Mouse (Mus musculus): ENCODE measurements around the gene Metrn. TPM values are rescaled to one million over a fixed set of nuclear protein-coding genes. Genes with fewer than 3 reads are reported as not detected.
"Not testable (repeated sequence)": the region's sequence is repeated elsewhere in the genome, so short reads cannot be mapped to it uniquely, and the experiment has no call there.

The Metrn gene
- polyA plus RNA-seq, 1 experiment from 2014 or later, result 8.2 TPM

DNA sequence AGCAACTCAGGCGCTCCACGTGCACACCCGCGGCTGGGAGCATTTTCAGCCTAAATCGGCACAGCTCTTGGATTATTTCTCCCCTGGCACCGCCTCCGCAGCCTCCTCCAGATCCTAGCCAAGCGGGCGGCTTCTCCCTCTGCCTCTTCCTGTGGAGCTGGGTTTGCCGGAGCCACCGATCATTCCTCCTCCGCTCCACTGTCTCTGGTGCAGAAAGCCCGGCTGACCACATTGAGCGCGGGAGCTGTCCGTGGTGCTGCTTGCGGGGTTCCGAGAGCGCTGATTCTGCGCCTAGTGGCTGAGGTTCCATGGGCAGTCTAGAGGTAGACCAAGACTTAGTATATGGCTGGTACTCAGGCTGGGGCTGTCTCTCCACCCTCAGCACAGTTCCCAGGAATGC lies 16.5 kb upstream of the Metrn start:
- H3K4me2 ChIP-seq (replicated peaks; ENCODE audit: low read depth, low read length), result no peak overlapping the region; the same call in 1 of the 2 replicates
- 1% methylated on average over 20 of the region's 20 CpGs for WGBS
- peaks cover 34% of the 10 kb centered on the region for H3K27me3 ChIP-seq (ENCODE audit: control insufficient read depth, insufficient read depth, low read length)
- ATAC-seq (ENCODE audit: low FRiP score, low TSS enrichment), result peak; percentile 41; the same call in 1 of the 2 replicates
- H3K9me3 ChIP-seq (ENCODE audit: control insufficient read depth, low read length), result no peaks in the 10 kb centered on the region
- no peak overlapping the region for H3K4me3 ChIP-seq (ENCODE audit: low read length)
- H3K9ac ChIP-seq (ENCODE audit: low read depth, low read length), result no peak overlapping the region
- H3K4me1 ChIP-seq (ENCODE audit: control insufficient read depth, insufficient read depth, low read length), result peaks cover 12% of the 10 kb centered on the region
- H3K36me3 ChIP-seq (ENCODE audit: control insufficient read depth, insufficient read depth, low read length), result no peaks in the 10 kb centered on the region
- no peak overlapping the region for H3K27ac ChIP-seq (ENCODE audit: low read depth, low read length)

DNA sequence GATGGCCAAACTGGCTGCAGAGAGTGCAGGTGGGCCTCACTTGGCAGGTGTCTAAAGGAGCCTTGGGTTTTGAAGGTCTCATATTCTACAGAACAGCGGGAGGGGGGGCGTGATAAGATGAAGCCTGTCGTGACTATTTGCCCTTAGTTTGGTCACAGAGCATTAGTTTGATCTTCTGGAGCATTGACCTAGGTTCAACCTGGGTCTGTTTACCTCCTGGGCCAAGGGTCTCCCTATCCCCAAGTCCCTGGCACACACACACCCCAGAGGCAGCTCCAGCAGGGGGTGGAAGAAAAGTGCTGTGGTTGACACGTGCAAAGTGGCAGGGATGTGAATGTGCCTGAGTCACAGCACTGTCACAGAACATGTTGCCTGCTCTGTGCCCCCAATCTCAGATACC lies 14.0 kb upstream of the Metrn start:
- Histone ChIP-seq H3K27me3 (ENCODE audit: control insufficient read depth, insufficient read depth, low read length) (peaks cover 27% of the 10 kb centered on the region), H3K4me3 (ENCODE audit: low read length) (no peak overlapping the region), H3K27ac (ENCODE audit: low read depth, low read length) (no peak overlapping the region), H3K4me2 (replicated peaks; ENCODE audit: low read depth, low read length) (no peak overlapping the region), H3K36me3 (ENCODE audit: control insufficient read depth, insufficient read depth, low read length) (no peaks in the 10 kb centered on the region), H3K4me1 (ENCODE audit: control insufficient read depth, insufficient read depth, low read length) (peaks cover 12% of the 10 kb centered on the region), H3K9ac (ENCODE audit: low read depth, low read length) (no peak overlapping the region), H3K9me3 (ENCODE audit: control insufficient read depth, low read length) (no peaks in the 10 kb centered on the region)
- no peak for ATAC-seq (ENCODE audit: low FRiP score, low TSS enrichment)
- WGBS, result 71% methylated on average over 4 of the region's 4 CpGs

GRCm38 (mm10) chr17:25809606-25810340 lies 12.8 kb upstream of the Metrn start:
- Histone ChIP-seq H3K9me3 (ENCODE audit: control insufficient read depth, low read length) (no peaks in the 10 kb centered on the region), H3K4me2 (replicated peaks; ENCODE audit: low read depth, low read length) (peak overlapping the region; percentile 99), H3K27me3 (ENCODE audit: control insufficient read depth, insufficient read depth, low read length) (peaks cover 27% of the 10 kb centered on the region), H3K27ac (ENCODE audit: low read depth, low read length) (no peak overlapping the region), H3K4me1 (ENCODE audit: control insufficient read depth, insufficient read depth, low read length) (peaks cover 12% of the 10 kb centered on the region), H3K36me3 (ENCODE audit: control insufficient read depth, insufficient read depth, low read length) (no peaks in the 10 kb centered on the region), H3K9ac (ENCODE audit: low read depth, low read length) (peak overlapping the region; percentile 63), H3K4me3 (ENCODE audit: low read length) (peak overlapping the region; percentile 68)
- 7% methylated on average over 25 of the region's 25 CpGs for WGBS
- peak; percentile 41; the same call in 1 of the 2 replicates for ATAC-seq (ENCODE audit: low FRiP score, low TSS enrichment)

DNA sequence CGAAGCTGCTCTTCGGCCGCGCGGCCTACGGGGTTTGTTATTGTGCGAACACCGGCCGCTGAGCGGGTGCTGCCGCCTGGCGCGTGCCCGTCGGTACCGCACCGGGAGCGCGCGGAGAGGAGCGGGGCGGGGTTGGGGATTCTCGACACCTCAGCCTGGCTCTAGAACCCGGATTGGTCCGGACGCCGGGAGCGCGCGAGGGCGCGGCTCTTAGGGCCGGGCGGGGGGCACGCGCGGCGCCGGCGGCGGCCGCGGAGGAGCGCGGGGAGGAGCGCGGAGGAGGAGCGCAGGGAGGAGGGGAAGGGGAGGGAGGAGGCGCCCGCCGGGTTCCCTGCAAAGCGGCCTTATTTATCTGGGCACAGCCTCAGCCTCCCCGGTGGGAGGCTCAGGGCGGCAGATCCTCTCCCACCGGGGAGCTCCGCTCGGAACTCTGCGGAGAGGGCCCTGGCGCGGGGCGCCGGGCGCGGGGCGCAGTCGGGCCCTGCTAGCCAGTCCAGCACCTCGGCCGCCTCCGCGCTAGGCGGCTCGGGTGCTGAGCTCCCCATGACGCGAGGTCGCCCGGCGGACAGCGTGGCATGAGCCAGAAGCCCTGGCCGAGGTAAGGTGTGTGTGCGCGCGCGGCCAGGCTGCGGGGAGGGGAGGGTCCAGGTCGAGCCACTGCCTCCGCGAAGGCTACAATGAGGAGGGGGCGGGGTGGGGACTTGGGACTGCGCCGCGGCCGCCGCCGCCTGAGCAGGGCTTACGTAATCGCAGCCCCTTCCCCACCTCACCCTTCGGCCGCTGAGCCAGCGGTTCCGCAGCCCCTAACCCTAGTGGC lies 12.1 kb upstream of the Metrn start, which contains the start of gene Fbxl16:
Gene Fbxl16, plus strand, starts transcription at position 297 of the 817 bp plus-strand sequence.
- no peak within 1 kb of the TSS for H3K27ac ChIP-seq (ENCODE audit: low read depth, low read length)
- H3K9ac ChIP-seq (ENCODE audit: low read depth, low read length), result peak within 1 kb of the TSS; percentile 63
- WGBS, result under 1% methylated on average over 89 of the region's 100 CpGs

GRCm38 (mm10) chr17:25808028-25808427 lies 11.1 kb upstream of the Metrn start:
- ATAC-seq (ENCODE audit: low FRiP score, low TSS enrichment), result no peak
- Histone ChIP-seq H3K9me3 (ENCODE audit: control insufficient read depth, low read length) (no peaks in the 10 kb centered on the region), H3K4me1 (ENCODE audit: control insufficient read depth, insufficient read depth, low read length) (peaks cover 8% of the 10 kb centered on the region), H3K9ac (ENCODE audit: low read depth, low read length) (no peak overlapping the region), H3K27me3 (ENCODE audit: control insufficient read depth, insufficient read depth, low read length) (peaks cover 27% of the 10 kb centered on the region), H3K4me3 (ENCODE audit: low read length) (no peak overlapping the region; the same call in 1 of the 2 replicates), H3K27ac (ENCODE audit: low read depth, low read length) (no peak overlapping the region), H3K36me3 (ENCODE audit: control insufficient read depth, insufficient read depth, low read length) (no peaks in the 10 kb centered on the region), H3K4me2 (replicated peaks; ENCODE audit: low read depth, low read length) (no peak overlapping the region)
- WGBS, result 43% methylated on average over 5 of the region's 5 CpGs

More for the DNA sequence above, 12.1 kb upstream of the Metrn start, which contains the start of gene Fbxl16:
- Histone ChIP-seq H3K4me1 (ENCODE audit: control insufficient read depth, insufficient read depth, low read length) (peaks cover 12% of the 10 kb centered on the region), H3K9me3 (ENCODE audit: control insufficient read depth, low read length) (no peaks in the 10 kb centered on the region), H3K4me3 (ENCODE audit: low read length) (peak within 1 kb of the TSS; percentile 68), H3K27me3 (ENCODE audit: control insufficient read depth, insufficient read depth, low read length) (peaks cover 27% of the 10 kb centered on the region), H3K4me2 (replicated peaks; ENCODE audit: low read depth, low read length) (peak within 1 kb of the TSS; percentile 99), H3K36me3 (ENCODE audit: control insufficient read depth, insufficient read depth, low read length) (no peaks in the 10 kb centered on the region)
- peak; percentile 82 for ATAC-seq (ENCODE audit: low FRiP score, low TSS enrichment)

DNA sequence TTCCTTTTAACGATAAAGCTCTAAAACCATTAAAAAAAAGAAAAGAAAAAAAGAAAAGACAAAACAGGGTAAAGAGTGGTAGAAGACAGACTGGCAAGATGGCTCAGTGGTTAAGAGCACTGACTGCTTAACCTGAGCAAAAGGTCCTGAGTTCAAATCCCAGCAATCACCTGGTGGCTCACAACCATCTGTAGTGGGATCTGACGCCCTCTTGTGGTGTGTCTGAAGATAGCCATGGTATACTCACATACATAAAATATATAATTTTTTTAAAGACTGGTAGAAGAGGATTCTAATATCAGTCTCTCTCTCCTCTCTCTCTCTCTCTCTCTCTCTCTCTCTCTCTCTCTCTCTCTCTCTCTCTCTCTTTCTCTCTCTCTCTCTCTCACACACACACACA lies 10.5 kb upstream of the Metrn start:
- H3K36me3 ChIP-seq (ENCODE audit: control insufficient read depth, insufficient read depth, low read length); H3K9me3 ChIP-seq (ENCODE audit: control insufficient read depth, low read length); H3K4me1 ChIP-seq (ENCODE audit: control insufficient read depth, insufficient read depth, low read length); H3K9ac ChIP-seq (ENCODE audit: low read depth, low read length); H3K4me3 ChIP-seq (ENCODE audit: low read length); ATAC-seq (ENCODE audit: low FRiP score, low TSS enrichment); H3K27ac ChIP-seq (ENCODE audit: low read depth, low read length); H3K4me2 ChIP-seq (replicated peaks; ENCODE audit: low read depth, low read length): not testable (repeated sequence)
- H3K27me3 ChIP-seq (ENCODE audit: control insufficient read depth, insufficient read depth, low read length), result peaks cover 27% of the 10 kb centered on the region
- WGBS, result 55% methylated on average over 2 of the region's 2 CpGs

DNA sequence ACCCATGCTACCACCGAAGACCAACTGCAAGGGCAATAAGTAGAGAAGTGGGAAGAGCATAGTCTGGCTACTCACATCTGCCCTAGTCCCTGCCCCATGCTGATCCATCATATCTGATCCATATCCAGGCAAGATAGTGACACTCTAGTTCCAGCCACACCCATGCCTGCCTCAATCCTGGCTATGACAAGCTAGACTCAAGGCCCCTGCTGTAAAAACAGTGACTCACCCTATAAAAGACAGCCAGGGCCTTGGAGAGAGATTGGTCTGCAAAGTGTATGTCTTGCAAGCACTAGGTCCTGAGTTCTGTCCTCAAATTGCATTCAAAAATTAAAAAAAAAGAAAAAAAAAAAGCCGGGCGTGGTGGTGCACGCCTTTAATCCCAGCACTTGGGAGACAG lies 9.6 kb upstream of the Metrn start:
- Histone ChIP-seq H3K4me1 (ENCODE audit: control insufficient read depth, insufficient read depth, low read length) (peaks cover 8% of the 10 kb centered on the region), H3K4me3 (ENCODE audit: low read length) (no peak overlapping the region), H3K9me3 (ENCODE audit: control insufficient read depth, low read length) (no peaks in the 10 kb centered on the region), H3K27me3 (ENCODE audit: control insufficient read depth, insufficient read depth, low read length) (peaks cover 27% of the 10 kb centered on the region), H3K9ac (ENCODE audit: low read depth, low read length) (no peak overlapping the region), H3K27ac (ENCODE audit: low read depth, low read length) (no peak overlapping the region), H3K36me3 (ENCODE audit: control insufficient read depth, insufficient read depth, low read length) (no peaks in the 10 kb centered on the region), H3K4me2 (replicated peaks; ENCODE audit: low read depth, low read length) (no peak overlapping the region)
- WGBS, result 79% methylated on average over 4 of the region's 4 CpGs
- no peak for ATAC-seq (ENCODE audit: low FRiP score, low TSS enrichment)

DNA sequence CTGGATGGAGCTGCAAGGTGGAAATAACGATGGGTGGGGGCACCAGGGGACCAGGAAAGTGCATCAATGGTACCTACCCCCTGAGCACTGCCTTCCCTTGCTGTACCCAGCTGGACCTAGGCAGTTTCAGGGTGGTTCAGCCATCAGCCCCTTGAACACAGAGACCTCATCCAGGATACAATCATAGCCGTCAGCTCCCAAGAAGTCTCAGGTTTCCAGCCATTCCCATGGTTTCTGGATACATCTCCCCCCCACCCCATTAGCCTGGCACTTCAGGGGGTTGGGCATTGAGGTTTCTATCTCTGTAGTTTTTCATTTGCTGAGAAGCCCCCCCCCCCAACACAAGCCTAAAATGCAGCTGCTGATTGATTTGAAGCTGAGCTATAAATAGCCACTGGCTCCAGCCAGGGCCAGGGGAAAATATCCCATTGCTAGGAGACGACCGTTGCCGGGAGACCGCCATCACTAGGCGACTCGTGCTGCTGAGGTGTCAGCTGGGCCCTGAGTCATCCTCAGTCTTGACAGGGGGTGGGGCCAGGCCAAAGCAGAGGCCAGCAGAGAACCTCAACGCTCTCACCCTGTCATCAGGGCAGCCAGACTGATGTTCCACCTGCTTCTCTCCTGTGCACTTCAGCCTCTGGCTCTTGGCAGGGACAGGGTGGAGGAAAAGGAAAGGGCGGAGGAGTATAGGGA lies 6.0 kb upstream of the Metrn start:
- no peak overlapping the region for H3K4me2 ChIP-seq (replicated peaks; ENCODE audit: low read depth, low read length)
- peaks cover 2% of the 10 kb centered on the region for H3K27me3 ChIP-seq (ENCODE audit: control insufficient read depth, insufficient read depth, low read length)
- H3K4me3 ChIP-seq (ENCODE audit: low read length), result no peak overlapping the region
- H3K36me3 ChIP-seq (ENCODE audit: control insufficient read depth, insufficient read depth, low read length), result no peaks in the 10 kb centered on the region
- WGBS, result 12% methylated on average over 10 of the region's 10 CpGs
- H3K9me3 ChIP-seq (ENCODE audit: control insufficient read depth, low read length), result no peaks in the 10 kb centered on the region
- peak overlapping the region; percentile 40; the same call in 1 of the 2 replicates for H3K9ac ChIP-seq (ENCODE audit: low read depth, low read length)
- no peak; the same call in 1 of the 2 replicates for ATAC-seq (ENCODE audit: low FRiP score, low TSS enrichment)
- no peaks in the 10 kb centered on the region for H3K4me1 ChIP-seq (ENCODE audit: control insufficient read depth, insufficient read depth, low read length)
- H3K27ac ChIP-seq (ENCODE audit: low read depth, low read length), result no peak overlapping the region
